Mouse (Mus musculus): ENCODE results near the gene Dlgap4. TPM values are rescaled to one million over a fixed set of nuclear protein-coding genes. Genes with fewer than 3 reads are reported as not detected.

Gene Dlgap4
- total and polyA plus RNA-seq, 3 experiments: 15.7 to 113 (median 54.8) TPM

DNA sequence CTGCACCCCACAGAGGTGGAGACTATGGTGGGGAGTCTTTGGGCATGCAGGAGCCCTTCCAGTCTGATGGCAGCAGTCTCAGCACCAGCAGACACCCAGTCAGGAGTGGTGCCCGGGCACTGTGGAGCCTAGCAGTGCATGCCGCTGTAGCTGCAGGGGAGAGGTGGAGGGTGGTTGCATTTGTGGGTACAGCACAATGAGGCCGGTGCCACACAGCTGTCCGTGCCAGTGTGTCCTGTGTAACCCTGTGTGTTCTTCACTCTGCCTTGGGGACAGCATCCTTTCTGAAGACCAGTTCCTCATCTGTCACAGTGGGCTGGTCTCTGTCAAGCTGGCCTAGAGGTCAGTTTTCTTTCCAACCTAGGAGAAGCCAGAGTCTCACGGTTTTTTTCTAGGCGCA, 8.7 kb downstream of the Dlgap4 start:
- Histone ChIP-seq H3K4me3 (ENCODE audit: low read depth, low read length) (no peak overlapping the region), H3K4me1 (ENCODE audit: insufficient read depth, low read depth, low read length) (no peaks in the 10 kb centered on the region), H3K27me3 (ENCODE audit: insufficient read depth, low read length) (peaks cover 5% of the 10 kb centered on the region; the same call in 1 of the 2 replicates), H3K36me3 (replicated peaks) (no peaks in the 10 kb centered on the region), H3K9me3 (replicated peaks) (no peaks in the 10 kb centered on the region)
- DNase-seq (ENCODE audit: low spot score): no peak
- ATAC-seq (ENCODE audit: extremely low read depth, insufficient number of reproducible peaks, low FRiP score, poor library complexity, severe bottlenecking): no peak
- no peak for TF ChIP-seq GATA1 (IDR thresholded peaks at IDR 0.05; ENCODE audit: borderline replicate concordance, low read length)
- TF ChIP-seq GATA2 (IDR thresholded peaks at IDR 0.05; ENCODE audit: borderline replicate concordance, low read depth, low read length): no peak
- TF ChIP-seq POLR2AphosphoS5 (IDR thresholded peaks at IDR 0.05; ENCODE audit: insufficient replicate concordance, low read depth, low read length): no peak
- TF ChIP-seq CTCF (IDR thresholded peaks at IDR 0.05; ENCODE audit: low read depth, low read length): no peak
- TF ChIP-seq TAL1 (conservative IDR thresholded peaks at IDR 0.05; ENCODE audit: low read depth, low read length): no peak

- Histone ChIP-seq H3K36me3 (replicated peaks) (no peaks in the 10 kb centered on the region), H3K27me3 (ENCODE audit: insufficient read depth, low read length) (peaks cover 5% of the 10 kb centered on the region; the same call in 1 of the 2 replicates), H3K9me3 (replicated peaks) (no peaks in the 10 kb centered on the region), H3K4me1 (ENCODE audit: insufficient read depth, low read depth, low read length) (no peaks in the 10 kb centered on the region), H3K4me3 (ENCODE audit: low read depth, low read length) (no peak overlapping the region)
- no peak for TF ChIP-seq GATA2 (IDR thresholded peaks at IDR 0.05; ENCODE audit: borderline replicate concordance, low read depth, low read length)
- TF ChIP-seq POLR2AphosphoS5 (IDR thresholded peaks at IDR 0.05; ENCODE audit: insufficient replicate concordance, low read depth, low read length): no peak
- DNase-seq (ENCODE audit: low spot score) (no peak), ATAC-seq (ENCODE audit: extremely low read depth, insufficient number of reproducible peaks, low FRiP score, poor library complexity, severe bottlenecking) (no peak)
Measured at GRCm38 (mm10) chr2:156623246-156623645, 9.7 kb downstream of the Dlgap4 start.

DNA sequence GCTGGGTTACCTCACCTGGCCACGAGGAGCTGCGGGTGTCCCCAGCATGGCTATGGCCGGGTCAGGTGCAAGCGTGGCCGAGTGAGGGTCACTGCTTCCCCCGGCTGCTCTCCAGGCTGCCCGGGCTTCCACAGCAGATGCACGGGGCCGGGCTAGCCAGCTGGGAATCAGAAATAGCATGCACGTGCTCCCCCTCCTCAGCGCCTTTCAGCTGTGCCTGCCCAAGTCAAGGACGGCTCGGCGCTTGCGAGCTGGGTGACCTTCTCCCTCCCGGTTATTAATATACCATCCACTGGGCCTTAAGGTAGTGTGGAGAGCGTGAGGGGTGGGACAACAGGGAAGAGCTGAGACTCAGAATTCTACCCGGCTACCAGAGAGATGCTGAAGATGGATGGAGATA, 11.8 kb downstream of the Dlgap4 start:
- Histone ChIP-seq H3K27me3 (ENCODE audit: insufficient read depth, low read length) (peaks cover 6% of the 10 kb centered on the region; the same call in 1 of the 2 replicates), H3K4me1 (ENCODE audit: insufficient read depth, low read depth, low read length) (no peaks in the 10 kb centered on the region), H3K9me3 (replicated peaks) (no peaks in the 10 kb centered on the region), H3K36me3 (replicated peaks) (no peaks in the 10 kb centered on the region), H3K4me3 (ENCODE audit: low read depth, low read length) (no peak overlapping the region)
- TF ChIP-seq POLR2AphosphoS5 (IDR thresholded peaks at IDR 0.05; ENCODE audit: insufficient replicate concordance, low read depth, low read length) (no peak), GATA2 (IDR thresholded peaks at IDR 0.05; ENCODE audit: borderline replicate concordance, low read depth, low read length) (no peak), GATA1 (IDR thresholded peaks at IDR 0.05; ENCODE audit: borderline replicate concordance, low read length) (no peak), TAL1 (conservative IDR thresholded peaks at IDR 0.05; ENCODE audit: low read depth, low read length) (no peak), CTCF (IDR thresholded peaks at IDR 0.05; ENCODE audit: low read depth, low read length) (no peak)
- ATAC-seq (ENCODE audit: extremely low read depth, insufficient number of reproducible peaks, low FRiP score, poor library complexity, severe bottlenecking) (no peak), DNase-seq (ENCODE audit: low spot score) (no peak)

- Histone ChIP-seq H3K27me3 (ENCODE audit: insufficient read depth, low read length) (peaks cover 6% of the 10 kb centered on the region; the same call in 1 of the 2 replicates), H3K9me3 (replicated peaks) (no peaks in the 10 kb centered on the region), H3K4me1 (ENCODE audit: insufficient read depth, low read depth, low read length) (no peaks in the 10 kb centered on the region), H3K4me3 (ENCODE audit: low read depth, low read length) (no peak overlapping the region), H3K36me3 (replicated peaks) (no peaks in the 10 kb centered on the region)
- TF ChIP-seq CTCF (IDR thresholded peaks at IDR 0.05; ENCODE audit: low read depth, low read length) (no peak), GATA2 (IDR thresholded peaks at IDR 0.05; ENCODE audit: borderline replicate concordance, low read depth, low read length) (no peak), POLR2AphosphoS5 (IDR thresholded peaks at IDR 0.05; ENCODE audit: insufficient replicate concordance, low read depth, low read length) (no peak), TAL1 (conservative IDR thresholded peaks at IDR 0.05; ENCODE audit: low read depth, low read length) (no peak), GATA1 (IDR thresholded peaks at IDR 0.05; ENCODE audit: borderline replicate concordance, low read length) (no peak)
- ATAC-seq (ENCODE audit: extremely low read depth, insufficient number of reproducible peaks, low FRiP score, poor library complexity, severe bottlenecking): no peak
- DNase-seq (ENCODE audit: low spot score): no peak
Measured at GRCm38 (mm10) chr2:156626119-156626518, 12.6 kb downstream of the Dlgap4 start.

GRCm38 (mm10) chr2:156626544-156626943, 13.0 kb downstream of the Dlgap4 start:
- DNase-seq (ENCODE audit: low spot score) (no peak), ATAC-seq (ENCODE audit: extremely low read depth, insufficient number of reproducible peaks, low FRiP score, poor library complexity, severe bottlenecking) (no peak)
- Histone ChIP-seq H3K27me3 (ENCODE audit: insufficient read depth, low read length) (peaks cover 6% of the 10 kb centered on the region; the same call in 1 of the 2 replicates), H3K4me3 (ENCODE audit: low read depth, low read length) (no peak overlapping the region), H3K9me3 (replicated peaks) (no peaks in the 10 kb centered on the region), H3K4me1 (ENCODE audit: insufficient read depth, low read depth, low read length) (no peaks in the 10 kb centered on the region), H3K36me3 (replicated peaks) (no peaks in the 10 kb centered on the region)
- TF ChIP-seq GATA1 (IDR thresholded peaks at IDR 0.05; ENCODE audit: borderline replicate concordance, low read length): no peak
- TF ChIP-seq POLR2AphosphoS5 (IDR thresholded peaks at IDR 0.05; ENCODE audit: insufficient replicate concordance, low read depth, low read length): no peak
- TF ChIP-seq CTCF (IDR thresholded peaks at IDR 0.05; ENCODE audit: low read depth, low read length): no peak
- no peak for TF ChIP-seq GATA2 (IDR thresholded peaks at IDR 0.05; ENCODE audit: borderline replicate concordance, low read depth, low read length)
- no peak for TF ChIP-seq TAL1 (conservative IDR thresholded peaks at IDR 0.05; ENCODE audit: low read depth, low read length)

DNA sequence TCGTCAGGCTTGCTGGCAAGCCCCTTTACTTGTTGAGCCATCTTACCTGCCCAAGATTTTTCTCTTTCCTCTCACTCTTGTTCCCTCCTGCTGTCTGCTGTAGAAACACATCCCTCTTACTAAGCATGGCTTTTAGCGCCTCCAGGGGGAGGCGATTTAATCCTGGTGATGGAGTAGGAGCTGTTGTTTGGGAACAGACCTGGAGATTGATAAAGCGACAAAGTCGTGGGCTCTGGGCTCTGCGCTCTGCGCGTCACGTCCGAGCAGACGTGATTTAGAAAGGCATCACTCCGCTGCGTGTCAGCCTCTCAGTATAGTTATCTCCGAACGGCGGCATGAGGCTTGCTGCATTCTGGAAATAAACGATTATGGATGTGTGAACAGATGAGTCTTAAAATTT, 14.4 kb downstream of the Dlgap4 start:
- no peak for TF ChIP-seq TAL1 (conservative IDR thresholded peaks at IDR 0.05; ENCODE audit: low read depth, low read length)
- no peak for TF ChIP-seq GATA2 (IDR thresholded peaks at IDR 0.05; ENCODE audit: borderline replicate concordance, low read depth, low read length)
- no peak for TF ChIP-seq GATA1 (IDR thresholded peaks at IDR 0.05; ENCODE audit: borderline replicate concordance, low read length)
- no peak for TF ChIP-seq POLR2AphosphoS5 (IDR thresholded peaks at IDR 0.05; ENCODE audit: insufficient replicate concordance, low read depth, low read length)
- no peak for TF ChIP-seq CTCF (IDR thresholded peaks at IDR 0.05; ENCODE audit: low read depth, low read length)
- no peak overlapping the region for H3K4me3 ChIP-seq (ENCODE audit: low read depth, low read length)
- no peaks in the 10 kb centered on the region for H3K4me1 ChIP-seq (ENCODE audit: insufficient read depth, low read depth, low read length)
- H3K27me3 ChIP-seq (ENCODE audit: insufficient read depth, low read length): peaks cover 2% of the 10 kb centered on the region; the same call in 1 of the 2 replicates
- no peak for DNase-seq (ENCODE audit: low spot score)
- no peaks in the 10 kb centered on the region for H3K9me3 ChIP-seq (replicated peaks)
- ATAC-seq (ENCODE audit: extremely low read depth, insufficient number of reproducible peaks, low FRiP score, poor library complexity, severe bottlenecking): no peak
- no peaks in the 10 kb centered on the region for H3K36me3 ChIP-seq (replicated peaks)

Data from G1E (cell line).